ENCODE assay signal across 9 mouse cellular contexts in genomic region chr11:54126654-54127374, GRCm38 (mm10). TPM values are rescaled to one million over a fixed set of nuclear protein-coding genes. Genes with fewer than 3 reads are reported as not detected.
DNase-seq lines count a peak whose midpoint lies in the region; ATAC-seq lines count a peak whose summit lies in the region.
"Had no signal": no experiment of that assay in that cellular context is flagged by ENCODE, and none has a peak within 500 bp of the region (broad histone marks: within the 10 kb centered on the region; RNA-seq: fewer than 3 reads in every experiment).

No protein-coding gene starts in this region.

- H3K4me2 ChIP-seq in heart, embryonic 16.5 days (ENCODE audit: low read depth, low read length) = peak overlapping the region; percentile 22; the same call in 1 of the 2 replicates
- H3K4me2 ChIP-seq in forebrain, embryonic 16.5 days (ENCODE audit: low read length) = peak overlapping the region; percentile 11; the same call in 1 of the 2 replicates
- H3K4me2 ChIP-seq in liver, embryonic 15.5 days = peak overlapping the region; percentile 60

- H3K9ac ChIP-seq in heart, embryonic 16.5 days (ENCODE audit: low read length) = no peak overlapping the region
- no peak overlapping the region for H3K9ac ChIP-seq in forebrain, embryonic 16.5 days (replicated peaks; ENCODE audit: low read depth, low read length)
- no peak overlapping the region for H3K9ac ChIP-seq in liver, embryonic 15.5 days

- no peaks in the 10 kb centered on the region for H3K9me3 ChIP-seq in heart, embryonic 16.5 days (replicated peaks; ENCODE audit: control insufficient read depth, low read length)
- H3K9me3 ChIP-seq in forebrain, embryonic 16.5 days (ENCODE audit: control insufficient read depth, low read length) = no peaks in the 10 kb centered on the region
- no peaks in the 10 kb centered on the region for H3K9me3 ChIP-seq in liver, embryonic 15.5 days (replicated peaks)

- no peaks in the 10 kb centered on the region for H3K27me3 ChIP-seq in heart, embryonic 16.5 days (ENCODE audit: control insufficient read depth, insufficient read depth, low read length)
- H3K27me3 ChIP-seq in forebrain, embryonic 16.5 days (replicated peaks; ENCODE audit: control insufficient read depth, insufficient read depth, low read length) = no peaks in the 10 kb centered on the region
- H3K27me3 ChIP-seq in liver, embryonic 15.5 days = no peaks in the 10 kb centered on the region
- H3K27me3 ChIP-seq: Patski had no signal

- H3K27ac ChIP-seq in heart, embryonic 16.5 days (ENCODE audit: low read length) = 0 out of 2 replicates have a peak overlapping the region, but pooled peaks have one; percentile 40
- H3K27ac ChIP-seq in forebrain, embryonic 16.5 days (ENCODE audit: low read length) = peak overlapping the region; percentile 47
- H3K27ac ChIP-seq in liver, embryonic 15.5 days (replicated peaks) = 0 out of 2 replicates have a peak overlapping the region, but pooled peaks have one; percentile 22

- peaks cover 29% of the 10 kb centered on the region for H3K4me1 ChIP-seq in heart, embryonic 16.5 days (ENCODE audit: control insufficient read depth, insufficient read depth, low read length)
- H3K4me1 ChIP-seq in forebrain, embryonic 16.5 days (replicated peaks; ENCODE audit: control insufficient read depth, insufficient read depth, low read length) = peaks cover 16% of the 10 kb centered on the region
- peaks cover 13% of the 10 kb centered on the region for H3K4me1 ChIP-seq in liver, embryonic 15.5 days (replicated peaks)

- no peak for DNase-seq in heart, postnatal 36 days
- peak; percentile 42 for DNase-seq in T-cell, adult 2 months (ENCODE audit: low spot score)
- no peak for DNase-seq in cerebellum, postnatal 4 days (ENCODE audit: low spot score in 2 of 2)
- DNase-seq in kidney, adult 8-10 months = no peak
- no peak for DNase-seq in retina, postnatal 1 day

- no peak for ATAC-seq in heart, embryonic 16.5 days (replicated peaks; ENCODE audit: extremely low read depth, insufficient read depth, low FRiP score)
- peak; percentile 60 for ATAC-seq in forebrain, embryonic 16.5 days
- peak; percentile 73 for ATAC-seq in liver, embryonic 15.5 days (ENCODE audit: insufficient read depth)
- ATAC-seq: Patski had no signal

- H3K4me3 ChIP-seq in heart, embryonic 16.5 days (ENCODE audit: low read length) = no peak overlapping the region
- no peak overlapping the region for H3K4me3 ChIP-seq in forebrain, embryonic 16.5 days (replicated peaks; ENCODE audit: low read length)
- H3K4me3 ChIP-seq in liver, embryonic 15.5 days (replicated peaks) = peak overlapping the region; percentile 36

- 29% methylated on average over 15 of the region's 15 CpGs for WGBS in heart, embryonic 16.5 days
- WGBS in forebrain, embryonic 16.5 days = 34% methylated on average over 15 of the region's 15 CpGs
- WGBS in liver, embryonic 15.5 days (ENCODE audit: insufficient replicate concordance) = 15% methylated on average over 15 of the region's 15 CpGs

- peaks cover 16% of the 10 kb centered on the region for H3K36me3 ChIP-seq in heart, embryonic 16.5 days (ENCODE audit: control insufficient read depth, insufficient read depth)
- no peaks in the 10 kb centered on the region for H3K36me3 ChIP-seq in forebrain, embryonic 16.5 days (ENCODE audit: control insufficient read depth, insufficient read depth)
- no peaks in the 10 kb centered on the region for H3K36me3 ChIP-seq in liver, embryonic 15.5 days (replicated peaks)

- intact Hi-C loops in heart, postnatal 36 days (cut with DNase I) = loop anchor here (5.0 kb wide), 1 partner anchor 35 kb away; no protein-coding TSS in a partner anchor

RNA-seq across cellular contexts. Expression of gene P4ha2, which starts 26.9 kb away (rescaled TPM):
- polyA plus RNA-seq in heart, embryonic 16.5 days (2015; fragmentation: Nextera tagmentation; extraction: Ambion mirVana) = 53.3 and 61.1 TPM in 2 replicates
- 10 to 100 TPM; 44.0 to 66.1 TPM for total RNA-seq in heart, postnatal 36 days (2021)
- 6.8 and 8.6 TPM in 2 replicates for polyA plus RNA-seq in forebrain, embryonic 16.5 days (2015; fragmentation: Nextera tagmentation; extraction: Ambion mirVana)
- polyA plus RNA-seq in liver, embryonic 15.5 days (2015; fragmentation: Nextera tagmentation; extraction: Ambion mirVana) = 4.6 and 5.6 TPM in 2 replicates

RNA-seq across cellular contexts. Expression of gene Pdlim4, which starts 58.0 kb away (rescaled TPM):
- 16.0 and 26.4 TPM in 2 replicates for polyA plus RNA-seq in heart, embryonic 16.5 days (2015; fragmentation: Nextera tagmentation; extraction: Ambion mirVana)
- total RNA-seq in heart, postnatal 36 days (2021) = 10 to 100 TPM; 29.4 to 37.1 TPM
- 45.3 and 49.5 TPM in 2 replicates for polyA plus RNA-seq in forebrain, embryonic 16.5 days (2015; fragmentation: Nextera tagmentation; extraction: Ambion mirVana)
- polyA plus RNA-seq in liver, embryonic 15.5 days (2015; fragmentation: Nextera tagmentation; extraction: Ambion mirVana) = 3.9 and 4.0 TPM in 2 replicates
